Mouse (Mus musculus) duodenum, adult 2 months (tissue): ENCODE results near the gene Acox2. TPM values are rescaled to one million over a fixed set of nuclear protein-coding genes. Genes with fewer than 3 reads are reported as not detected.

Experiments
- polyA plus RNA-seq: library from polyadenylated mRNA; depleted of rRNA; stranded (reverse); fragments of >200 nt; gene quantifications from 2 replicates; pipeline ENCODE4 v1.2.3, GENCODE M21; 2012; ENCODE audit warnings: low replicate concordance; rRNA removed

Gene Acox2
- polyA plus RNA-seq = 6.4 and 22.1 TPM in 2 replicates

GRCm38 (mm10) chr14:8259166-8259565 is at the start of gene Acox2:
Gene Acox2 (minus strand): TSS chr14:8259353.

GRCm38 (mm10) chr14:8213803-8214224 is 45.3 kb downstream of the Acox2 start, which contains the start of gene Kctd6:
Gene Kctd6 (plus strand): TSS chr14:8214140.

Other genes with a start within 250 kb of the Acox2 start
- 1.2 and 2.5 TPM in 2 replicates for gene Rpp14, start 179.0 kb downstream of the Acox2 start, polyA plus RNA-seq
- 16.0 and 24.8 TPM in 2 replicates for gene Pxk, start 161.1 kb downstream of the Acox2 start, polyA plus RNA-seq
- gene Pdhb, start 86.3 kb downstream of the Acox2 start, polyA plus RNA-seq = 17.0 and 21.9 TPM in 2 replicates
- gene Kctd6, start 45.2 kb downstream of the Acox2 start, polyA plus RNA-seq = 3.0 and 4.0 TPM in 2 replicates
- gene Fam107a, start 58.7 kb upstream of the Acox2 start, polyA plus RNA-seq = 0.32 and 0.39 TPM in 2 replicates
- gene Oit1, start 119.4 kb upstream of the Acox2 start, polyA plus RNA-seq = 59.4 and 63.9 TPM in 2 replicates